Mouse (Mus musculus) hindbrain, embryonic 15.5 days (tissue): ENCODE measurements around the gene Gm20388. TPM values are rescaled to one million over a fixed set of nuclear protein-coding genes. Genes with fewer than 3 reads are reported as not detected.

ENCODE experiments used
- ATAC-seq: fragments of 200-750 bp; cut with Nextera tagmentation; 2 replicates; pipeline ENCODE4 v1.8.0; 2017; ENCODE audit warnings: low read depth, moderate number of reproducible peaks, moderate TSS enrichment; ENCODE audit not compliant: low FRiP score
- H3K27ac ChIP-seq: fragments of 300-500 bp; sonication (generic); replicated peaks from 2 replicates; pipeline ENCODE4 v1.5.1; 2015; ENCODE audit warnings: mild to moderate bottlenecking, inconsistent platforms
- H3K27me3 ChIP-seq: fragments of 300-500 bp; sonication (generic); 2 replicates; pipeline ENCODE4 v1.6.1; 2015; ENCODE audit warnings: control low read depth, inconsistent platforms
- H3K36me3 ChIP-seq: fragments of 300-500 bp; sonication (generic); 2 replicates; pipeline ENCODE4 v1.6.1; 2015; ENCODE audit warnings: control low read depth, inconsistent platforms
- H3K4me1 ChIP-seq: fragments of 300-500 bp; sonication (generic); replicated peaks from 2 replicates; pipeline ENCODE4 v1.6.1; 2015; ENCODE audit warnings: control low read depth, inconsistent platforms
- H3K4me2 ChIP-seq: fragments of 300-500 bp; sonication (generic); 2 replicates; pipeline ENCODE4 v1.6.1; 2015; ENCODE audit warnings: moderate library complexity, mild to moderate bottlenecking, inconsistent platforms
- H3K4me3 ChIP-seq: fragments of 300-500 bp; sonication (generic); 2 replicates; pipeline ENCODE4 v1.5.1; 2015; ENCODE audit warnings: mild to moderate bottlenecking, inconsistent platforms
- H3K9ac ChIP-seq: fragments of 300-500 bp; sonication (generic); 2 replicates; pipeline ENCODE4 v1.6.1; 2015; ENCODE audit warnings: inconsistent platforms
- H3K9me3 ChIP-seq: fragments of 300-500 bp; sonication (generic); 2 replicates; pipeline ENCODE4 v1.6.1; 2016; ENCODE audit warnings: control low read depth, inconsistent platforms
- WGBS: fragments of 180-500 bp; shearing (Covaris S2); methylation state at CpG from one replicate; pipeline ENCODE4 v1.1.7; 2015; 5-methylcytosine and 5-hydroxymethylcytosine counted together
- polyA plus RNA-seq: library from polyadenylated mRNA; unstranded; fragments of >200 nt; fragmentation: Nextera tagmentation; extraction: Ambion mirVana; gene quantifications from 2 replicates; pipeline ENCODE4 v1.2.1, GENCODE M21; 2015

Gene Gm20388
- polyA plus RNA-seq, 1 experiment from 2014 or later, result 5.4 TPM

DNA sequence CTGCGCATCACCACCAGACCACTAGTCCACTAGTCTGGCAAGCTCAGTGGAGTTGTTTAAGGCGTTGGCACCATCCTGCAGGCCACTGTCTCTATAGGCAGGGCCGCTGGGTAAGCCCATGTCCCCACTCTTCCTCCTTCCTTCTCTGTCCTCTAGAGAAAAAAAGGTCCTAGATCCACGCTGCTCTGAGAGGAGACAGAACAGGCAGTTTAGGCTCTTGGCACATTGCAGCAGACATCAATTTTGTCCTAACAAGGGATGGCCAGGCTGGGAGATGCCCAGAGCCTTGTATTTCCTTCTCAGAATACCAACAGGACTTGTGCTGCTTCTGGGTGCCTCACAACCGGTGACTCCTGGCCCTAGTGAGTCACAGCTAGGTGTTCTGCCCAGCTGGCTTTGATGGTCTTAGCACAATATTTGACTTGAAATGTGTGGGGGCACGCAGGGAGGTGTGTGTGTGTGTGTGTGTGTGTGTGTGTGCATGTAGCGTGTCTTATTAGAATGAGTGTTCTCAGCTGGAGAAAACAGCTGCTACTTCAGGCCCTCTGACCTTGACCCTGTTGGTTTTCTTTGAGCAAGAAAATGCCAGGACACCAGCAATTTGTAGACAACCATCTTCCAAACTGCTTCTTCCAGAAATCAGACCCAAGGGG is 1967.3 kb downstream of the Gm20388 start:
- no peaks in the 10 kb centered on the region for H3K4me1 ChIP-seq
- no peak for ATAC-seq
- 87% methylated on average over 7 of the region's 7 CpGs for WGBS
- no peak overlapping the region for H3K27ac ChIP-seq
- no peak overlapping the region for H3K9ac ChIP-seq
- H3K4me3 ChIP-seq, result no peak overlapping the region
- peaks cover 8% of the 10 kb centered on the region for H3K36me3 ChIP-seq
- no peaks in the 10 kb centered on the region for H3K27me3 ChIP-seq
- no peak overlapping the region for H3K4me2 ChIP-seq
- no peaks in the 10 kb centered on the region for H3K9me3 ChIP-seq

- Histone ChIP-seq H3K4me2 (no peak overlapping the region), H3K27me3 (no peaks in the 10 kb centered on the region), H3K9me3 (no peaks in the 10 kb centered on the region), H3K36me3 (peaks cover 24% of the 10 kb centered on the region), H3K27ac (no peak overlapping the region), H3K9ac (no peak overlapping the region), H3K4me1 (no peaks in the 10 kb centered on the region), H3K4me3 (no peak overlapping the region)
- 84% methylated on average over 3 of the region's 3 CpGs for WGBS
- ATAC-seq, result no peak
Measured at GRCm38 (mm10) chr8:121879712-121880111, 1969.1 kb downstream of the Gm20388 start.

DNA sequence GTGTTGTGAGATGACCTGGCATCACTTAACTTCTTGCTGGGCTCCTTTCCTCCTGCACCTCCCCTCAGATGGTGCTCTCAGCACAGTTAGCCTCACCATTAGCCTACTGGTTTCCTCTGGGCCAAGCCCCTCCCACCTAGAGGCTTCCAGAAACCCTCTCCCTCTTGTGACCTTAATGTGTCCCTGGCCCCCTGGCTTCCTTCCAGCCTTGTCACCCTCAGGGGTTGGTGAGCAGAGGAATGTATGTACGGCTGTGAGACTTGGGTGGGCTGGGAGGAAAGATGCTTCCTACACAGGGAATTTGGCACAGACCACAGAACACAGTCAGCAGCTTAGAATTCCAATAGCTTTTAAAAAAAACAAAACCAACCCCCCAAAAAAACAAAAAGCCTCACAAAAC is 1970.2 kb downstream of the Gm20388 start:
- Histone ChIP-seq H3K27ac (no peak overlapping the region), H3K4me2 (no peak overlapping the region), H3K27me3 (no peaks in the 10 kb centered on the region), H3K36me3 (peaks cover 29% of the 10 kb centered on the region), H3K4me1 (no peaks in the 10 kb centered on the region), H3K9ac (no peak overlapping the region), H3K4me3 (no peak overlapping the region), H3K9me3 (no peaks in the 10 kb centered on the region)
- 61% methylated on average over 1 of the region's 1 CpGs for WGBS
- no peak for ATAC-seq

GRCm38 (mm10) chr8:121881921-121882320 is 1971.3 kb downstream of the Gm20388 start:
- ATAC-seq, result no peak
- Histone ChIP-seq H3K27ac (no peak overlapping the region), H3K9ac (no peak overlapping the region), H3K36me3 (peaks cover 38% of the 10 kb centered on the region), H3K4me2 (no peak overlapping the region), H3K4me3 (no peak overlapping the region), H3K27me3 (no peaks in the 10 kb centered on the region), H3K9me3 (no peaks in the 10 kb centered on the region), H3K4me1 (no peaks in the 10 kb centered on the region)
- WGBS, result 70% methylated on average over 5 of the region's 5 CpGs

DNA sequence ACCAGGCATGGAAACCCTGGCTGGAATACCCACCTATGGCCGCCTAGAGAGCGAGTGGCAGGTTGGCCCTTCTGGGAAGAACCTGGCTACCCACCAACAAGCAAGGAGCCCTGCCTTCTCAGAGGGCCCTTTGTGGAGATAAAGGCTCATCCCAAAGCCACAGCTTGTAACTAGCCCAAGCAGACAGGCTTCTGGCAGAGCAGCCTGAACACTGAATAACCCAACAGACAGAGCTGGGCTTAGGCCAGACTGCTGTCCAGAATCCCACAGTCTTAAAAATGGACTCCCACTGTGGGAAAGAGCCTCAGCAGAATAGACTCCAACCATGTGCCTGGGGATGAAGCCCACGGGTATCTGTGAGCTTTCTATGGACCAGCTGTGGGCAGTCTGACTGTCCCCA is 1973.5 kb downstream of the Gm20388 start:
- Histone ChIP-seq H3K36me3 (peaks cover 44% of the 10 kb centered on the region), H3K9ac (no peak overlapping the region), H3K4me1 (no peaks in the 10 kb centered on the region), H3K4me3 (no peak overlapping the region), H3K27ac (no peak overlapping the region), H3K9me3 (no peaks in the 10 kb centered on the region), H3K27me3 (no peaks in the 10 kb centered on the region), H3K4me2 (no peak overlapping the region)
- 0 out of 2 replicates have a peak, but pooled peaks have one; percentile 27 for ATAC-seq
- 81% methylated on average over 3 of the region's 3 CpGs for WGBS

- Histone ChIP-seq H3K9me3 (no peaks in the 10 kb centered on the region), H3K36me3 (peaks cover 44% of the 10 kb centered on the region), H3K9ac (no peak overlapping the region), H3K27ac (no peak overlapping the region), H3K4me3 (no peak overlapping the region), H3K27me3 (no peaks in the 10 kb centered on the region), H3K4me2 (no peak overlapping the region), H3K4me1 (no peaks in the 10 kb centered on the region)
- no peak for ATAC-seq
- 91% methylated on average over 9 of the region's 9 CpGs for WGBS
Measured at GRCm38 (mm10) chr8:121885001-121885400, 1974.4 kb downstream of the Gm20388 start.

- no peak overlapping the region for H3K9ac ChIP-seq
- H3K36me3 ChIP-seq, result peaks cover 44% of the 10 kb centered on the region
- WGBS, result 65% methylated on average over 6 of the region's 6 CpGs
- ATAC-seq, result no peak
- no peaks in the 10 kb centered on the region for H3K9me3 ChIP-seq
- H3K4me3 ChIP-seq, result no peak overlapping the region
- H3K27ac ChIP-seq, result no peak overlapping the region
- H3K4me2 ChIP-seq, result no peak overlapping the region
- no peaks in the 10 kb centered on the region for H3K4me1 ChIP-seq
- no peaks in the 10 kb centered on the region for H3K27me3 ChIP-seq
Measured at GRCm38 (mm10) chr8:121885433-121885832, 1974.8 kb downstream of the Gm20388 start.

GRCm38 (mm10) chr8:121887547-121887946 is 1976.9 kb downstream of the Gm20388 start:
- Histone ChIP-seq H3K27me3 (no peaks in the 10 kb centered on the region), H3K27ac (no peak overlapping the region), H3K36me3 (peaks cover 40% of the 10 kb centered on the region), H3K9me3 (no peaks in the 10 kb centered on the region), H3K4me3 (no peak overlapping the region), H3K4me1 (no peaks in the 10 kb centered on the region), H3K4me2 (no peak overlapping the region), H3K9ac (no peak overlapping the region)
- ATAC-seq, result no peak
- 83% methylated on average over 1 of the region's 1 CpGs for WGBS

DNA sequence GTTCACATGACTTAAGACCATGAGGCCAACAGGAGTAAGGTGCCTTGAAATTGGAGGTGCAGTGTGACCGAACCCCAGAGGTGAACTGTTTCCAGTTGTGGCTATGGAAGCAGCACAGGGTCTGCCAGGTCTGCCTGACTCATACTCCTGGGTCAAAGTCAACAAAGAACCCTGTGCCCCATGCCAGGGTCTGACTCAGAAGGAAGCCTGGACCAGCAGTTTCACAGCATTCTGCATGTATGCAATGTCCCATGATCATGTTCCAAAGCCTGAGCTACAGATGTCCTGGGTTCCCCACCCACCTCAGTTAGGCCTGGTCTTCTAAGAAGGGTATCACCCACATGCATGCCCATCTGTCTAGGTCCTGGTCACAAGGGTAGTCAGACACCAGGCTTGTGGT is 1978.7 kb downstream of the Gm20388 start:
- Histone ChIP-seq H3K27me3 (no peaks in the 10 kb centered on the region), H3K4me3 (no peak overlapping the region), H3K9ac (no peak overlapping the region), H3K4me2 (no peak overlapping the region), H3K27ac (no peak overlapping the region), H3K4me1 (no peaks in the 10 kb centered on the region), H3K36me3 (peaks cover 24% of the 10 kb centered on the region), H3K9me3 (no peaks in the 10 kb centered on the region)
- 95% methylated on average over 1 of the region's 1 CpGs for WGBS
- ATAC-seq, result no peak

DNA sequence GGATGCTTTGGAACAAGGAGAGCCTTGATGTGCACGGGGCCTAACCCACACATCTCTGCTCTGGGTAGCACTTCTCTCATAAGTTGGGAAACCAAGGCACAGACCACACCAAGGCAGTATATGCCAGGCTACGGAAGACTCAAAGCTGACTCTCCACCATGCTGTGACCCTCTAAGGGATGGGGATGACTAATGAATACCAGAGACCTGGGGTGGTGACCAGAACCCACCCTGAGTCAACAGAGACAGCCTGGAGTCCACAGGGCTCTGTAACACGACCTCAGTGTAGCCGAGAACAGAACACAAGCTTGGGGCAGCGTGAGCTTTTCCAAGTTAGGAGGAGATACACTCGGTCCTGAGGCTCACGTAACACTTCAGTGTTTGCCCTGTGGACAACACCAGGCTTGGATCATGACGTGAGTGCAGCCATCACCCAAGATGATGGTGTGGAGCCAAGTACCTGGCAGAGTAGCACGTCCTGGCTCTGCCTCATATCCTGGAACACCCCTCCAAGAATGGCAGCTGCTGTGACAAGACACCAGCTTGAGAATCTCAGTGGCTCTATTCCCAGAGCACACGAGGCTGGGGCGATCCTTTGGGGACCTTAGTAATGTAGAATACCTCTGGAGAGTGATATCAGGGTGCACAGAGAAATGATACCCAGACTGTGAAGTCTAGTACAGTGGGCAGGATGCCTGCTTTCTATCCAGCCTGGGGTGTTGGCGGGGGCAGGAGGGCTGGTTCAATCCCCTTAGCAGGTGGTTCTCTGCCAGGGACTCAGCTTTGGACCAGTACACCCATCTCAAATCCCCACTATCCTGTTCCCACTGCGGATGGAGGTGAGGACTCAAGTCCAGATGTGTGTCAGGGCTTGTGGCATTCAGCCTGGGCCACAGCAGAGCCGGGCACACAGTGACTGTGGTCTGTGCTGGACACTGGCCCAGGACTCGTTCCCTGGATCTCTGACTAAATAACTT is 1979.5 kb downstream of the Gm20388 start:
- no peak for ATAC-seq
- 88% methylated on average over 15 of the region's 15 CpGs for WGBS
- no peak overlapping the region for H3K4me2 ChIP-seq

DNA sequence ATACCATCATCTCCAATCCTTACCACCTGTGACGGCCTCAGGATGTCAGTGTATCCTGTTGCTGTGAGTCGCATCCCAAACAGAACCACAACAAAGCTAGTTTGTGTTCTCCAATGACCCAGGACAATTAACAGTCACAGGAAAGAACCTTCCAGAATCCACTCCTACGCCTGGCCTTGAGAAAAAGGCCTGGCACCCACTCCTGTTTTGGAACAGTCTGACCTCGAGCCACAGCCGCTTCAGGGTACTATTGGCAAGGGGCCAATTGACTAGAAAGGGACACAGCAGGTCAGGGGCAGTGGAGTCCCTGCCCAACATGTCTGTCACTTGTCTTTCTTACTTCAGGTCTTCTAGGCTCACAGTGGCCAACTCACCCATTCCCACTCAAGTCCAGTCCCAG is 1982.2 kb downstream of the Gm20388 start:
- Histone ChIP-seq H3K4me3 (no peak overlapping the region), H3K9me3 (no peaks in the 10 kb centered on the region), H3K4me1 (peaks cover 17% of the 10 kb centered on the region), H3K27ac (no peak overlapping the region), H3K9ac (no peak overlapping the region), H3K4me2 (no peak overlapping the region), H3K27me3 (no peaks in the 10 kb centered on the region), H3K36me3 (peaks cover 3% of the 10 kb centered on the region; the same call in 1 of the 2 replicates)
- 71% methylated on average over 5 of the region's 5 CpGs for WGBS
- ATAC-seq, result no peak

More for the DNA sequence above, 1979.5 kb downstream of the Gm20388 start:
- Histone ChIP-seq H3K9ac (no peak overlapping the region), H3K4me3 (no peak overlapping the region), H3K9me3 (no peaks in the 10 kb centered on the region), H3K27me3 (no peaks in the 10 kb centered on the region), H3K36me3 (peaks cover 16% of the 10 kb centered on the region), H3K4me1 (no peaks in the 10 kb centered on the region), H3K27ac (no peak overlapping the region)

DNA sequence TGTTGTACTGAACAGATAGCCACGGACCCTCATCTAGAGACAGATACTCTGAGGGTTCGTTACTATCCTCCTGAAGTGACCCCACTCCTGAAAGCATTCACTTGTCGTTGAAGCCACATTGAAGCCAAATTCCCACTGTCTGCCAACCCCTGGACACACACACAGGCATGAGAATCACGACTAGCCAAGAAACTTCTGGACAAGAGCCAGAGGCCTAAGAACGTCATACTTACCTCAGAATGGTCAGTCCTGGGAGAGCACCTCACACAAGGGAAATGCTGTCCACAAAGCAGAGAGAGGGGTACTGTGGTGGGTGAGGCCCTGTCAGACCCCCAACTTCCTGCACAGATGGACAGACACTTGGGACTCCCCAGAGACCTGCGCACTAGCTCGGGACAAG is 1985.3 kb downstream of the Gm20388 start:
- 55% methylated on average over 7 of the region's 7 CpGs for whole genome bisulfite sequencing
- no peaks in the 10 kb centered on the region for H3K27me3 ChIP-seq
- no peaks in the 10 kb centered on the region for H3K9me3 ChIP-seq
- H3K9ac ChIP-seq, result no peak overlapping the region
- peaks cover 36% of the 10 kb centered on the region for H3K4me1 ChIP-seq
- no peak for ATAC-seq
- no peak overlapping the region for H3K4me2 ChIP-seq
- no peaks in the 10 kb centered on the region; the same call in 1 of the 2 replicates for H3K36me3 ChIP-seq
- H3K4me3 ChIP-seq, result no peak overlapping the region
- H3K27ac ChIP-seq, result no peak overlapping the region
